Comparison of ENCODE assay signal across 16 mouse cellular contexts in genomic region chr2:145165854-145166253, GRCm38 (mm10).
"Had no signal": no experiment of that assay in that cellular context is flagged by ENCODE, and none has a peak within 500 bp of the region (broad histone marks: within the 10 kb centered on the region; RNA-seq: fewer than 3 reads in every experiment).

No protein-coding gene starts in this region.

- H3K27ac ChIP-seq: neural tube, embryonic 13.5 days; neural tube, embryonic 15.5 days; stomach, embryonic 15.5 days; stomach, postnatal 0 days had no signal

- H3K9me3 ChIP-seq: neural tube, embryonic 13.5 days; neural tube, embryonic 15.5 days; stomach, embryonic 15.5 days had no signal

- H3K9ac ChIP-seq: neural tube, embryonic 13.5 days; neural tube, embryonic 15.5 days; stomach, embryonic 15.5 days had no signal

- H3K36me3 ChIP-seq: neural tube, embryonic 13.5 days; neural tube, embryonic 15.5 days; stomach, embryonic 15.5 days had no signal

- H3K27me3 ChIP-seq: neural tube, embryonic 13.5 days; neural tube, embryonic 15.5 days had no signal

- H3K4me2 ChIP-seq: neural tube, embryonic 15.5 days; stomach, embryonic 15.5 days had no signal

- DNase-seq: retina, postnatal 1 day; right cerebral cortex, adult 18-20 months; right cerebral cortex, postnatal 14 days; right cerebral cortex, postnatal 25 days; right cerebral cortex, postnatal 4 days; spleen, adult 18-20 months; thymus, adult 18-20 months; thymus, adult 2 months; thymus, postnatal 14 days; thymus, postnatal 25 days; thymus, postnatal 36 days; thymus, postnatal 4 days had no signal

- H3K4me1 ChIP-seq: stomach, embryonic 15.5 days had no signal

- H3K4me3 ChIP-seq: neural tube, embryonic 13.5 days; neural tube, embryonic 15.5 days; stomach, embryonic 15.5 days had no signal
